Mouse (Mus musculus): ENCODE results near the gene Rassf1. TPM values are rescaled to one million over a fixed set of nuclear protein-coding genes. Genes with fewer than 3 reads are reported as not detected.
A peak's percentile ranks its signal among the peaks of the same experiment; 100 is the strongest.

The Rassf1 gene
- polyA plus RNA-seq, 1 experiment from 2014 or later = 68.9 TPM

GRCm38 (mm10) chr9:107539940-107540339, 11.4 kb upstream of the Rassf1 start:
- Histone ChIP-seq H3K9ac (replicated peaks; ENCODE audit: low read length) (no peak overlapping the region; the same call in 1 of the 2 replicates), H3K4me2 (replicated peaks; ENCODE audit: low read depth, low read length) (no peak overlapping the region), H3K27ac (ENCODE audit: low read length) (no peak overlapping the region), H3K27me3 (ENCODE audit: insufficient read depth, low read length) (no peaks in the 10 kb centered on the region), H3K4me3 (ENCODE audit: low read length) (no peak overlapping the region), H3K4me1 (ENCODE audit: insufficient read depth, low read length) (peaks cover 38% of the 10 kb centered on the region), H3K9me3 (ENCODE audit: low read length) (no peaks in the 10 kb centered on the region), H3K36me3 (ENCODE audit: insufficient read depth, low read length) (peaks cover 40% of the 10 kb centered on the region)
- WGBS = 93% methylated on average over 8 of the region's 8 CpGs
- no peak for ATAC-seq (ENCODE audit: low FRiP score, low TSS enrichment)

- WGBS = 52% methylated on average over 4 of the region's 4 CpGs
- ATAC-seq (ENCODE audit: low FRiP score, low TSS enrichment) = no peak
- no peak overlapping the region for H3K27ac ChIP-seq (ENCODE audit: low read length)
- no peaks in the 10 kb centered on the region for H3K27me3 ChIP-seq (ENCODE audit: insufficient read depth, low read length)
- peak overlapping the region; percentile 89; the same call in 1 of the 2 replicates for H3K4me2 ChIP-seq (replicated peaks; ENCODE audit: low read depth, low read length)
- H3K9me3 ChIP-seq (ENCODE audit: low read length) = no peaks in the 10 kb centered on the region
- no peak overlapping the region for H3K4me3 ChIP-seq (ENCODE audit: low read length)
- H3K36me3 ChIP-seq (ENCODE audit: insufficient read depth, low read length) = peaks cover 43% of the 10 kb centered on the region
- H3K4me1 ChIP-seq (ENCODE audit: insufficient read depth, low read length) = peaks cover 35% of the 10 kb centered on the region
- H3K9ac ChIP-seq (replicated peaks; ENCODE audit: low read length) = peak overlapping the region; percentile 75; the same call in 1 of the 2 replicates
Observed at GRCm38 (mm10) chr9:107540420-107540819, 10.9 kb upstream of the Rassf1 start.

DNA sequence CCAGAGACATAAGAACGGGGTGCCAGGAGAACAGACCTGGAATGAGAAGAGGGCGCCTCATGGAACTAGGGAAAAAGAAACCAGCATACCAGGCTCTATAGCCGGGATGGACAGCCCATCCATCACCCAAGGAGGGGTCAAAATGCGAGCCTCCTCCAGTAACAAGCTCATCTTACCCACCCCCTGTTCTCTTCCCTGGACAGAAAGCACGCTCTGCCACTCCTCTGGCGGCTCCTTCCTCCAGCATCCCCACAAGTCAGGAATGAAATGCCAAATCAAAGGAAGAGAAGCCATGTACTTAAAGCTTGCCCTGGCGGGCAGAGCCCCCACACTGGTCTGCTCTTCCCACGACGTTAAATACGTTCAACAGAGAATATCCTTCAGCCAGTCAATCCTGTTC, 10.3 kb upstream of the Rassf1 start:
- Histone ChIP-seq H3K9ac (replicated peaks; ENCODE audit: low read length) (peak overlapping the region; percentile 75), H3K27ac (ENCODE audit: low read length) (0 out of 2 replicates have a peak overlapping the region, but pooled peaks have one; percentile 22), H3K27me3 (ENCODE audit: insufficient read depth, low read length) (no peaks in the 10 kb centered on the region), H3K4me2 (replicated peaks; ENCODE audit: low read depth, low read length) (peak overlapping the region; percentile 89), H3K36me3 (ENCODE audit: insufficient read depth, low read length) (peaks cover 43% of the 10 kb centered on the region), H3K9me3 (ENCODE audit: low read length) (no peaks in the 10 kb centered on the region), H3K4me3 (ENCODE audit: low read length) (peak overlapping the region; percentile 73), H3K4me1 (ENCODE audit: insufficient read depth, low read length) (peaks cover 29% of the 10 kb centered on the region)
- ATAC-seq (ENCODE audit: low FRiP score, low TSS enrichment) = no peak
- WGBS = 20% methylated on average over 10 of the region's 10 CpGs

GRCm38 (mm10) chr9:107541474-107542351, 9.6 kb upstream of the Rassf1 start, which contains the start of the genes Cyb561d2 and Nprl2:
TSS of gene Cyb561d2 (minus strand) at chr9:107542193.
TSS of gene Nprl2 (plus strand) at chr9:107542226.
- under 1% methylated on average over 46 of the region's 46 CpGs for WGBS
- Histone ChIP-seq H3K4me1 (ENCODE audit: insufficient read depth, low read length) (peaks cover 25% of the 10 kb centered on the region), H3K4me3 (ENCODE audit: low read length) (peak within 1 kb of the TSS; percentile 73), H3K9ac (replicated peaks; ENCODE audit: low read length) (peak within 1 kb of the TSS; percentile 75), H3K9me3 (ENCODE audit: low read length) (no peaks in the 10 kb centered on the region), H3K36me3 (ENCODE audit: insufficient read depth, low read length) (peaks cover 43% of the 10 kb centered on the region), H3K27ac (ENCODE audit: low read length) (peak within 1 kb of the TSS; percentile 78), H3K4me2 (replicated peaks; ENCODE audit: low read depth, low read length) (peak within 1 kb of the TSS; percentile 89), H3K27me3 (ENCODE audit: insufficient read depth, low read length) (no peaks in the 10 kb centered on the region)
- ATAC-seq (ENCODE audit: low FRiP score, low TSS enrichment) = peak; percentile 86

DNA sequence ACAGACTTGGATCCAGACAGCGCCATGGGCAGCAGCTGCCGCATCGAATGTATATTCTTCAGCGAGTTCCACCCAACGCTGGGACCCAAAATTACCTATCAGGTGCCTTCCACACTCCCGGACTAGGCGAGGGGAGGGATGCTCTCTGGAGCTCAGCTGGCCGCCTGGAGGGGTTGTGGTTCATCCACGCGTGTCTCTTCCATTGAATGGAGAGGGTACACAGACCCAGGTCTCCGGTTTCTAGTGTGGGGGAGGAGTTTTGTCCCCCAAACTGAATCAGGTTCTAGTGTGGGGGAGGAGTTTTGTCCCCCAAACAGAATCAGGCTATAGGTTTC, 9.0 kb upstream of the Rassf1 start:
- Histone ChIP-seq H3K4me3 (ENCODE audit: low read length) (peak overlapping the region; percentile 73), H3K27ac (ENCODE audit: low read length) (peak overlapping the region; percentile 78), H3K36me3 (ENCODE audit: insufficient read depth, low read length) (peaks cover 43% of the 10 kb centered on the region), H3K4me2 (replicated peaks; ENCODE audit: low read depth, low read length) (peak overlapping the region; percentile 89), H3K27me3 (ENCODE audit: insufficient read depth, low read length) (no peaks in the 10 kb centered on the region), H3K9me3 (ENCODE audit: low read length) (no peaks in the 10 kb centered on the region), H3K9ac (replicated peaks; ENCODE audit: low read length) (peak overlapping the region; percentile 75), H3K4me1 (ENCODE audit: insufficient read depth, low read length) (peaks cover 26% of the 10 kb centered on the region)
- ATAC-seq (ENCODE audit: low FRiP score, low TSS enrichment) = peak; percentile 6
- under 1% methylated on average over 11 of the region's 11 CpGs for WGBS

DNA sequence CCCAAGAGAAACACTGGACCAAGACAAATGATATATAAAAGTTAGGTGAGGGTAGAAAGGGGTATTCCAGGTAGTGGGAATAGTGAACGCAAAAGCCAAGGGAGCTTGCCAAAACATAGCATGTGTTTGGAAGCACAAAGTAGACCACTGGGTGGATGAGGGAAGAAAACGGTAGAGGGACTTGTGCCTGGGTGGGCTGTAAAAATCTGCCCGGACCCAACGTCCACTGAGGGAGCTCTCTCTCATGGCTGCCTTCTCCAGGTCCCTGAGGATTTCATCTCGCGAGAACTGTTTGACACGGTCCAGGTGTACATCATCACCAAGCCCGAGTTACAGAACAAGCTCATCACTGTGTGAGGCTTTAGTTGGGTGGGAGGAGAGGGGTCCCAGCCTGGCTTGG, 8.6 kb upstream of the Rassf1 start:
- Histone ChIP-seq H3K27ac (ENCODE audit: low read length) (peak overlapping the region; percentile 78; the same call in 1 of the 2 replicates), H3K4me1 (ENCODE audit: insufficient read depth, low read length) (peaks cover 30% of the 10 kb centered on the region), H3K9me3 (ENCODE audit: low read length) (no peaks in the 10 kb centered on the region), H3K36me3 (ENCODE audit: insufficient read depth, low read length) (peaks cover 42% of the 10 kb centered on the region), H3K27me3 (ENCODE audit: insufficient read depth, low read length) (no peaks in the 10 kb centered on the region), H3K4me2 (replicated peaks; ENCODE audit: low read depth, low read length) (peak overlapping the region; percentile 89), H3K9ac (replicated peaks; ENCODE audit: low read length) (peak overlapping the region; percentile 75), H3K4me3 (ENCODE audit: low read length) (peak overlapping the region; percentile 73)
- no peak for ATAC-seq (ENCODE audit: low FRiP score, low TSS enrichment)
- WGBS = 33% methylated on average over 8 of the region's 8 CpGs

- WGBS = 83% methylated on average over 11 of the region's 11 CpGs
- H3K27ac ChIP-seq (ENCODE audit: low read length) = no peak overlapping the region
- no peaks in the 10 kb centered on the region for H3K9me3 ChIP-seq (ENCODE audit: low read length)
- peaks cover 36% of the 10 kb centered on the region for H3K36me3 ChIP-seq (ENCODE audit: insufficient read depth, low read length)
- no peak overlapping the region for H3K9ac ChIP-seq (replicated peaks; ENCODE audit: low read length)
- ATAC-seq (ENCODE audit: low FRiP score, low TSS enrichment) = no peak
- H3K4me1 ChIP-seq (ENCODE audit: insufficient read depth, low read length) = peaks cover 30% of the 10 kb centered on the region
- peak overlapping the region; percentile 89 for H3K4me2 ChIP-seq (replicated peaks; ENCODE audit: low read depth, low read length)
- H3K27me3 ChIP-seq (ENCODE audit: insufficient read depth, low read length) = no peaks in the 10 kb centered on the region
- H3K4me3 ChIP-seq (ENCODE audit: low read length) = no peak overlapping the region
Observed at GRCm38 (mm10) chr9:107543299-107543698, 8.1 kb upstream of the Rassf1 start.

GRCm38 (mm10) chr9:107544196-107544700, 7.1 kb upstream of the Rassf1 start:
- Histone ChIP-seq H3K27ac (ENCODE audit: low read length) (no peak overlapping the region), H3K4me1 (ENCODE audit: insufficient read depth, low read length) (peaks cover 32% of the 10 kb centered on the region), H3K27me3 (ENCODE audit: insufficient read depth, low read length) (no peaks in the 10 kb centered on the region), H3K36me3 (ENCODE audit: insufficient read depth, low read length) (peaks cover 26% of the 10 kb centered on the region), H3K4me3 (ENCODE audit: low read length) (no peak overlapping the region), H3K4me2 (replicated peaks; ENCODE audit: low read depth, low read length) (no peak overlapping the region), H3K9ac (replicated peaks; ENCODE audit: low read length) (no peak overlapping the region), H3K9me3 (ENCODE audit: low read length) (no peaks in the 10 kb centered on the region)
- no peak for ATAC-seq (ENCODE audit: low FRiP score, low TSS enrichment)
- 94% methylated on average over 17 of the region's 17 CpGs for WGBS

GRCm38 (mm10) chr9:107544729-107545128, 6.6 kb upstream of the Rassf1 start:
- Histone ChIP-seq H3K27me3 (ENCODE audit: insufficient read depth, low read length) (no peaks in the 10 kb centered on the region), H3K36me3 (ENCODE audit: insufficient read depth, low read length) (peaks cover 22% of the 10 kb centered on the region; the same call in 1 of the 2 replicates), H3K4me2 (replicated peaks; ENCODE audit: low read depth, low read length) (no peak overlapping the region), H3K4me1 (ENCODE audit: insufficient read depth, low read length) (peaks cover 32% of the 10 kb centered on the region), H3K4me3 (ENCODE audit: low read length) (no peak overlapping the region), H3K27ac (ENCODE audit: low read length) (no peak overlapping the region), H3K9ac (replicated peaks; ENCODE audit: low read length) (no peak overlapping the region), H3K9me3 (ENCODE audit: low read length) (no peaks in the 10 kb centered on the region)
- 93% methylated on average over 12 of the region's 12 CpGs for WGBS
- ATAC-seq (ENCODE audit: low FRiP score, low TSS enrichment) = no peak

- H3K36me3 ChIP-seq (ENCODE audit: insufficient read depth, low read length) = peaks cover 17% of the 10 kb centered on the region; the same call in 1 of the 2 replicates
- H3K4me3 ChIP-seq (ENCODE audit: low read length) = no peak overlapping the region
- 83% methylated on average over 10 of the region's 10 CpGs for WGBS
- ATAC-seq (ENCODE audit: low FRiP score, low TSS enrichment) = no peak
- peaks cover 33% of the 10 kb centered on the region for H3K4me1 ChIP-seq (ENCODE audit: insufficient read depth, low read length)
- H3K9me3 ChIP-seq (ENCODE audit: low read length) = no peaks in the 10 kb centered on the region
- H3K4me2 ChIP-seq (replicated peaks; ENCODE audit: low read depth, low read length) = no peak overlapping the region
- H3K27ac ChIP-seq (ENCODE audit: low read length) = no peak overlapping the region
- H3K9ac ChIP-seq (replicated peaks; ENCODE audit: low read length) = no peak overlapping the region
- no peaks in the 10 kb centered on the region for H3K27me3 ChIP-seq (ENCODE audit: insufficient read depth, low read length)
Observed at GRCm38 (mm10) chr9:107545199-107545598, 6.2 kb upstream of the Rassf1 start.
